Mouse (Mus musculus) splenic B cell, adult 2 months (primary cell): ENCODE data around the gene D330020A13Rik.

ENCODE experiments used
- DNase-seq: peaks from one replicate; pipeline ENCODE4 v3.0.0-alpha.2; 2011; ENCODE audit warnings: low read depth, low spot score
- H3K27me3 ChIP-seq: 2 replicates; pipeline ENCODE4 v1.6.1; 2012; ENCODE audit warnings: mild to moderate bottlenecking, low read length, moderate library complexity, mixed read lengths; ENCODE audit not compliant: control insufficient read depth, poor library complexity, insufficient read depth, severe bottlenecking
- H3K36me3 ChIP-seq: 2 replicates; pipeline ENCODE4 v1.6.1; 2012; ENCODE audit warnings: mild to moderate bottlenecking, low read length, moderate library complexity, mixed read lengths; ENCODE audit not compliant: control insufficient read depth, poor library complexity, insufficient read depth, severe bottlenecking

D330020A13Rik gene

DNA sequence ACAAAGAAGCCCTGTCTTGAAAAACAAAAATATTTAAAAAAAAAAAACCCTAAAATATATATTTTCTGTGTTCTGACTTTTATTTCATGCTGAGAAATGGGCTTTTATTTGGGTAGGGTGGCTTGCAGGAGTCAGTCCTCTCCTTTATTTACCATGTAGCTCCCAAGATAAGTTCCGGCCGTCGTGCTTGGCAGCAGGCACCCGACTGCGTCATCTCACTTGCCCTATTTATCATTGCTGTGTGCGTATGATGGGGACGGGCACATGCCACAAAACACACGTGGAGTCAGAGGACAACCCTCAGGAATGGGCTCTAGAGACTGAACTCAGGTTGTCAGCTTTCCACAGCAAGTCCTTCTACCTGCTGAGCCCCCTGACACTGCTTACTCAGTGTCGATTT lies 25.0 kb downstream of the D330020A13Rik start:
- no peak for DNase-seq
- H3K36me3 ChIP-seq = no peaks in the 10 kb centered on the region
- no peaks in the 10 kb centered on the region for H3K27me3 ChIP-seq

- no peak for DNase-seq
- Histone ChIP-seq H3K36me3 (peaks cover 3% of the 10 kb centered on the region; the same call in 1 of the 2 replicates), H3K27me3 (no peaks in the 10 kb centered on the region)
Observed at GRCm38 (mm10) chr6:120320369-120320768, 26.2 kb downstream of the D330020A13Rik start.

GRCm38 (mm10) chr6:120324295-120324927 lies 30.2 kb downstream of the D330020A13Rik start:
- H3K27me3 ChIP-seq = no peaks in the 10 kb centered on the region
- DNase-seq = peak; percentile 87
- H3K36me3 ChIP-seq = peaks cover 3% of the 10 kb centered on the region; the same call in 1 of the 2 replicates

- no peaks in the 10 kb centered on the region for H3K27me3 ChIP-seq
Observed at GRCm38 (mm10) chr6:120332351-120332750, 38.2 kb downstream of the D330020A13Rik start.

GRCm38 (mm10) chr6:120343992-120344391 lies 49.8 kb downstream of the D330020A13Rik start:
- no peak for DNase-seq
- H3K36me3 ChIP-seq = no peaks in the 10 kb centered on the region; the same call in 1 of the 2 replicates
- H3K27me3 ChIP-seq = no peaks in the 10 kb centered on the region

More at GRCm38 (mm10) chr6:120332351-120332750, 38.2 kb downstream of the D330020A13Rik start:
- H3K36me3 ChIP-seq = no peaks in the 10 kb centered on the region; the same call in 1 of the 2 replicates
- no peak for DNase-seq
